Mouse (Mus musculus): ENCODE measurements at regions not wholly inside any gene's neighbourhood (a gene's known extent, or its start where the extent isn't known, plus 50 kb on each side); places are given as distances from the start of the nearest gene placed in this dataset.

DNA sequence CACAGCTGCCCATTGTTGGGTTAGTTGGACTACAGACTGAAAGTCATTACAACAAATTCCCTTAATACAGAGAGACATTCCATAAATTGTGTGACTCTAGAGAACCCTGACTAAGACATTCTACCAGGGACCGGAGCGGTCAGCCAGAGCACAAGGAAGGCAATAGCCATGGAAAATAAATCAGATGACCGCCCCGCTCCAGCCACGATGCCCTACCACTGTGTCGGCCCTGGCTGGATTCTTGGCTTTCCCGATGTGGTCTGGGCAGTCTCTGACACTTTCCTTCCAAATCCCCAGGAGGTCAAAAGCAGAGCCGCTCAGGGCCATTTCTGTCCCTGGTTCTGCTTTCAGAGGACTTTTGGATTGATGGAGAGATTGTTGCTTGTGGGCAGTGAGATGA, 57.8 kb downstream of the Lsm3 start:
- DNase-seq (ENCODE audit: low read depth, low spot score), result no peak

DNA sequence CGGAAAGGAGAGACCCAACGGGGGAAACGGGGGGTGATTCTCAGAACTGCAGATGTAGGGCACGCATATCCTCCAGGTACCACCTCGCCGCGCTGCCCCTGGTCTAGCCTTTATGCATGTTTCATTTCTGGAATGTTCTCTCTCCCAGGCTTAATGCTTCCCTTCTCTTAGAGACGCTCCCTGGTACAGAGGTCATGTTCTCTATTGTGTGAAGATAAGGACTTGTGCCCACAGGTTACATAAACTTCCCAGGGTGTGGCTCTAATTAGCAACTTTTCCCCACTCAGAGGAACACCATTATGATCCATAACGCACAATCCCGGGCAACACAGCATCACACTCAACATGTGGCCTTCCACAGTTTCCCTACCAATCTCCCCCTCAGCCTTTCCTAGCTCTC, 58.7 kb downstream of the Lsm3 start:
- no peak for DNase-seq (ENCODE audit: low read depth, low spot score)

DNA sequence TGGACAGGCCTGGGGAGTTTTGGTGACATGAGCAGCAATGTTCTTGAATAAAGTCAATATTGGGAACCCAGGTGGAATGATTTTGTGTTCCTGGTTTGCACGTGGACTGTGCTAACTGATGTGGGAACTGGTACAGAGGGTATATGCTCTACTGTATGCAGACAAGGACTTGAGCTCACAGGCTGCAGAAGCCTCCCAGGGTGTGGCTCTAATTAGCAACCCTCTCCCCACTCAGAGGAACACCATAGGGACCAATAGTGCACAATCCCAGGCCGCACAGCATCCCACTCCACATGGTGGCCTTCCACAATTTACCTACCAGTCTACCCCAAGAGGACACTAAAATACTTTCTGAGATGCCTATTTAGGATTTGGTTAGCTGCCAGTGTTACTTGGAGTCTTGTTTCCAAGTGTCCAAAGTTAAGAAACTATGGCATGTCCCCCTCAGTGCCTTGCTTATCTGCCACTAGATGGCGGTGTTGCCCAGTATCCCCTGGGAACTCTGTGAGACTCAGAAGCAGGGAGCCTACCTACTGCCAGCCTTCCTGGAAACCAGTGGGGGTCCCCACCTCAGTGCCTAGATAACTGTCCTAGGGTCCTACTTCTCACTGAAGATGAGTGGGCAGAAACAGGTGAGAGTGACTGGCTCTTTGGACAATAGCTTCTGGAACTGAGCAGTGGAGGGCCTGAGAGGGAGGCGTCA, 60.1 kb downstream of the Lsm3 start:
- peak; percentile 70 for DNase-seq (ENCODE audit: low read depth, low spot score)

DNA sequence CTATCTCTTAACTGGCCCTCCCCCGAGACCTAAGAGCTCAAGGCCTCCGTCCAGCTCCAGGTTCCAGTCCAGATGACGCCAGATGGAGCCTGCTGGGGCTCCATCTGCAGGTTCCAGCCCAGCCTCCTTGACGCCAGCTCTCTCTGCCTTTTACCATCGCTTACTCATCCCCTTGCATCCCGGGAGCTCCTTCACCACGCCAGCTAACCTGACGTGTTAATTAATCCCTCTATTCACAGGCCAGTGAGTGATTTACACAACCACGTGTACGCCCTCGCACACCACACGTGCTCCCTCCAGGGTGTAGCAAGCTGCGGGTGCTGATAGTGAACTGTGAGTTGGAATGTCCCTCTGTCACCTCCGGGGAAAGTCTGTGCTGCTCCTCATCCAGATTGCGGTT, 61.2 kb downstream of the Lsm3 start:
- DNase-seq (ENCODE audit: low read depth, low spot score), result no peak

DNA sequence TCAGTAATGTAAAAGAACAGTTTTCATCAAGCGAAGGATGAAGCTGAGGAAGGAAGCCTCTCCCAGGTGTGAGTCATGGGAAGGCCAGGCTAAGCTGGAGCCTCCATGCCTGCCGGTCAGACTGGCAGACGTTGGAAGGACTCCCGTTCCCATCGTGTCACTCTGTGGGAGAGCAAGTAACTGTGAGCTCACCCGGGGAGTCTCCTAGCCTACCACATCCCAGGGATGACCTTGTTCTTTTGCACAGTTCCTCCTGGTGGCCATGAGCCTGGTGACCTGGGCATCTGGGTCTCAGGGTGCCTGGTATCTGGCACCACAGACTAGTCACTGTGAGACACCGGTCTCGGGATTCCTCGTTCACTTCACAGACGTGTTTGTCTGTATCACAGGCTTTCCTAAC, 63.9 kb downstream of the Lsm3 start:
- no peak for DNase-seq (ENCODE audit: low read depth, low spot score)

DNA sequence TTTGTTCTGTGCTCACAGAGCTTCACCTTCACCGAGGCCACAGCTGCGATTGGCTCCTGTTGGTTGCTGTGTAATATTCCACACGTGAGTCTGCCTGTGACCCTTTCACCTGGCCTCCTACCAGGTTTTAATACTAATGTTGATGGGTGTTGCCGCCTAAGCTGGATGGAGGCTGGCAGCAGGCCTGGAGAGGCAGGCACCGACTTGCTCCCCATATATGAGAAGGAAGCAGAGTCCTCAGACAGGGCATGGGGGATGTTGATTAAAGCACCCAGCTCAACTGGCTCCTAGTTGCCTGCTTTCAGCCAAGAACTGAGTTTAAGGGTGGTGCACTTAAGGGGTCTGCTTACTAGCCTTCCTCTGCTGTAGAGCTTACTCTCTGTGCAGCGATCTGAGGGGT, 64.9 kb downstream of the Lsm3 start:
- DNase-seq (ENCODE audit: low read depth, low spot score), result no peak

DNA sequence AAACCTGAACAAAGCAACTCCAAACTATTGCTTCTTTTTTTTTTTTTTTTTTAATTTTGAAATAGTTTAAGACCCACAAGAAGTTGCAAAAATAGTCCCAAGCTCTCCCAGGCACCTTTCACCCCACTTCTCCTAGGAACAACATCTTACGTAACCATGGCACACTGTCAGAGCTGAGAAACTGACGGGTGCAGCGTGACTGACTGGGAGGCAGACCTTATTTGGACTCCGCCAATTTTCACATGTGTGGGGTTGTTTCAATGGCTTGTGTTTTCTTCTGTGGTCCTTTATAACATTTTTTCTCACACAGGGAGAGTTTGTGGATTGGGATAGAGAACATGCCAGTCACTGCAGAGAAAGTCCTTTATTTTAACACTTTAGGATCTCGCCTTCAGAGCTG, 66.6 kb downstream of the Lsm3 start:
- no peak for DNase-seq (ENCODE audit: low read depth, low spot score)

DNA sequence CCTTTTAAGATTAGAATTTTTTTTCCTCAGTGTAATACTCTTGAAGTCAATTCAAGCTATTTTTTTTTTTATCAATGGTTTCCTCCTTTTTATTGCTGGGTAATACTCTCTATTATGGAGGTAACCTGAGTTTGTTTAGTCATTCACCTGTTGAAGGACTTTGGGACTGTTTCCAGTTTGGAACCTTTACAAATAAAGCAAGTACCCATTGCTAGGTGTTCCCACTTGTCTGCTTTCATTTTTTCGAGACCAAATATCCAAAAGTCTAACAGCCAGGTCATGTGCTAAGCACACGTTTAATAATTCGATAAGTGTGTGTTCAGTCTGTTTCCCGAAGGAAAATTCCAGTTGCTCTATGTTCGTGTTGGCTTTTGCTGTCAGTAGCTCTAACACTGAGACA, 67.6 kb downstream of the Lsm3 start:
- no peak for DNase-seq (ENCODE audit: low read depth, low spot score)

DNA sequence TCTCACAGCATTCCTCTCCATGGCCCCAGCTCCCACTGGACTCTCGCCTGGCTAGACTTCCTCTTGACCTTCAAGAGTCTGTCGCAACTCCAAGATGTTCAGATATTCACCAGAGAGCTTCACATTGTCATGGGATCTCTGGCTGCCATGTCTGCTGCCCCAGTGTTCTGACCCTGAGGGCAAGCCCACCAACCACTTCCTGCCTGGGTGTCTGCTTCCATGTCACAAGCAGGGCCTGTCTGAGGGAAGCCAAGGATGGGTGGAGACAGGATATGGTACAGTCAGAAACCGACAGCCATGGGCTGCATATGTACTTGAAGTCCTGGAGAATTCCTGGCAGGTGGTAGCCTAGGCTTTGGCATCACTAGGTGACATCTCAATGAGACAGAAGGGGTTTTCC, 69.8 kb downstream of the Lsm3 start:
- no peak for DNase-seq (ENCODE audit: low read depth, low spot score)

DNA sequence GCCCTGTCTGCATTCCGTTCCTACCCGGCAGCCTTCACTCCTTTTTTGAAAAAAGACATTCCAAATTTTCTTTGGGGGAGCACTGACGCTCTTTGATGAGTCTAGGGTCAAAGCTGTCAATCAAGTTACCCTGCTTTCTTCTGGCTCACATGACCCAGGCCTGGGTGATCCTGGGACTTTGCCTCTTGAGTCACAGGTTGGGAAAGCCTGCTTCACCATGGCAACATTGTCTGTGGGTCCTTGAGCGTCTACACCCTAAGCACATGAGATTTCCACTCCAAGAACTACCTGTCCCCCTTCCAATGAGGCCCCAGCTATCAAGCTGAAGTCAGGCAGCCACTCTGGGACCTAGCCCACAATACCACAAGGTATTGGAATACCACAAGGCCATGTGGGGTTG, 73.5 kb downstream of the Lsm3 start:
- no peak for DNase-seq (ENCODE audit: low read depth, low spot score)

DNA sequence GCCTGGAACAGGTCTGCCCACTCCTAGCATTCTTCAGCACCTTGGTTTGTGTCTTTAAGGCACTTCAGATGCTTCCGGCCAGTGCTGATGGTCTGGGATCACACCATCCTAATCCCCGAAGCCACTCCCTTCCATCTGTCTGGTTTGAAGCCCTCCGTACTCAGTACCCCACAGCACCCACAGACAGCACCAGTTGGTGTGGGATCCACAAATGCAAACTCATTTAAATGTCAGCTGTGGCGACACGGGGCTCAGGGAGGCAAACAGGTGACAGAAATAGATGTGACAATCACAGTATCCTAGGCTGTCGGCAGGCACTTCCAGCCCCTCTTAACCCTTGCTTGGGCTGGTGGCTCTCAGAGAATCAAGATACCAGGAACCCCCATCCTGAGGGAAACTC, 74.7 kb downstream of the Lsm3 start:
- DNase-seq (ENCODE audit: low read depth, low spot score), result no peak

DNA sequence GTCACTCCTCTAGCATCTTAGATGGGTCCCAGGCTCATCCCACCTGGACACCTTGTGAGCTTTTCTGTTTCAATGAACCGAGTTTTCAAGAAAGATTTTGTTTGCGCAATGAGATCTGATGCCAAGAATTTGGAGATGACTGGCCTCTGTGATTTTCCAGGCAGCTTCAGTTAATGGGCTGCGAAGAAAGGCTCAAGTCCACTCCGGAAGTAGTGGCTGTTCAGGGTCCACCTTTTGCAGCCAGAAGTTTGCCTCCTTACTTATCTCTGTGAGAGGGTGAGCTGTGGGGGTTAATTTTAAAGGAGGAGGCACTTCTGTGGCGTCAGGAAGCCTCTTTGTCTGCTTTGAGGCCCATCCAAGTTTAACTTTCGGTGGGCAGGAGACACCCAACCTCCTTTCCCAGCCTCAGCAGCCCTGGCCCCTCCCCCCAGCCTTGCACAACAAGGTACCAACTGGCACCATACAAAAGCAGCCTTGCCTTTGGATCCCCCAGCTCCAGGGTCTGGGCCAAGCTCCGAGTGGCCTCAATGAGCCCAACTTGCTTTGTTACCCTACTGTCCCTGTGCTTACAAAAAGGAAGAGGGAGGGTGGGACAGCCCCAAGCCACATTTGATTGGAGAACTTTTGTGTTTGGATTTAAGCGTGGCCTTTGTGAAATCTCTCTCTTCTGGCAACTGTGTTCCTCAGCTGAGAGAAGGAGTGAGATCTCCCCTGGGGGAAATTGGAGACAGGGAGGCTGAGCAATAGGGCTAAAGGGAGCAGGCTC, 75.3 kb downstream of the Lsm3 start:
- no peak for DNase-seq (ENCODE audit: low read depth, low spot score)

DNA sequence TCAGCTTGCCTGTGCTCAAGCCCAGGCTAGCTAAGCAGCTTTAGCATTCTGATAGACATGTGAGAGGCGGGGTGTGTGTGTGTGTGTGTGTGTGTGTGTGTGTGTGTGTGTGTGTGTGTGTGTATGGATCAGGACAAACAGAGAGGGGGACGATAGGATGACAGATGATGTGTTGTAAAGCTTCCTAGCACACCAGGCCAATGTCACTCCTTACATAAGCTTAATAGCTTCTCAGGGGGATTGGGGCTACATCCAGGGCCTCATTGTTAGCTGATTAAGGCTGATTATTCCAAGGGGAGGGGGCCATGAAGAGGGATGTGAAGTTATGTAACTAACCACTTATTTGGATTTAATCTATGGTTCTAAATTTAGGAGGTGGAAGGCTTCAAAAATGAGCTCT, 76.9 kb downstream of the Lsm3 start:
- DNase-seq (ENCODE audit: low read depth, low spot score), result peak; percentile 80

DNA sequence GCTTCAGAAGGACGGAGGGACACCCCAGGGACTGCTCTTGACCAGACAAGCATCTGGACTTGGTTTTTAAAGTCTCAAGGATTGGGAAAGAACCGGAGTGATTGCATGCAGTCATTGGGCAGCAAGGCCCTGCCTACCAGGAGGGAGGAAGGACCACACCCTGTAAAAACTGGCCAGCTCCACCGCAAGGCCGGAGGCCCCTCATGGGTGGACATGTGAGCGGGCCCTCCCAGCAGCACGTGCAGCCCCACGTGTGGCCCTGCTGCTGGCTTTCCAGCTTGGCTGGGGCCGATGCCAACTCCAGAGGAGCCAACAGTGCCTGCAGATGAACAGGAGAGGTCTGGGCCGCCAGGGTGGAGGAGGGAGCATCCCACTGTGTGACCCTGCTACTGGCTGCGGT, 83.2 kb downstream of the Lsm3 start:
- no peak for DNase-seq (ENCODE audit: low read depth, low spot score)

DNA sequence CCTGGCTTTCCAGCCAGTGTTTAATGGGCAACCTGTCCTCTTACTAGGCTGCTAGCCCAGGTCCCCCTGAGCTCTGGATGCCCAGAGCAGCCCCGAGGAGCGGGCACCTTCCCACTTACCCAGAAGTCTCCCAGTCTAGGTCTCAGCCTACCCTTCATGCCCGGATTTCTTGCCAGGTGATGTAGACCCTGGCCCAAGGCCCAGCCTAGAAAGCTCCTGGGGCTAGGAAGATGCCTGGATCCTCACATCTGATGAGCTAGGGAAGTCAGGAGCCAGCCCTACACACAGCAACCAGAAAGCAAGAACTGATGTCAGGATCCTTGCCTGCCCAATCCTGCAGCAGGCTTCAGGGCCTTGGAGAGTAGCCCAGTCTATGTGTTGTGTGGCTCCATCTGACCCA, 83.7 kb upstream of the Slc6a6 start:
- no peak for DNase-seq (ENCODE audit: low read depth, low spot score)

DNA sequence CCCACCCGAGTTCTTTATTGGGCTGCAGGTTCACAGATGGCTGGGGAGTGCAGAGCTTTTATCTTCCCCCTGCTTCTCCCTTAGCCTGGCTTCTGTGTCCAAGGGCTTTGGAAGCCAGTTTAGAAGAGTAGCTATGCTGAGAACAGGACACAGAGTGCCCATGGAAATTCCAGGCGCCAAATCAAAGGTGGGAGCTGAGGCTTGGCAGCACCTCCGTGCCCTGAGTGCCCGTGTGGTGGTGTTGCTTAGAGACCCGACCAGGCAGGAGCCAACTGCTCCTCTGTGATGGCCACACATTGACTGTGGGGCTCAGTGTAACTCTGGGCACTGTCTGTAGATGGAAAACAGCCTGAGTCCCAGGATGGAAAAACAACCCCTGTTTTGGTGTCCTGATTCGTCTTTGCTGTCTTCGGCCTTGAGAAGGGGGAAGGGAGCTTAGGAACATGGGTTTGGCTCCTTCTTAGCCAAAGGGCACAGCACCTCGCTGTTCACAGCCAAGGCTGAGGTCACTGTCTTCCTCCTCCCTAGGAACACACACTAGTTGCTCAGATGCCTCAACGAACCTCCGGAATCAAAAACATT, 77.1 kb upstream of the Slc6a6 start:
- no peak for DNase-seq (ENCODE audit: low read depth, low spot score)

DNA sequence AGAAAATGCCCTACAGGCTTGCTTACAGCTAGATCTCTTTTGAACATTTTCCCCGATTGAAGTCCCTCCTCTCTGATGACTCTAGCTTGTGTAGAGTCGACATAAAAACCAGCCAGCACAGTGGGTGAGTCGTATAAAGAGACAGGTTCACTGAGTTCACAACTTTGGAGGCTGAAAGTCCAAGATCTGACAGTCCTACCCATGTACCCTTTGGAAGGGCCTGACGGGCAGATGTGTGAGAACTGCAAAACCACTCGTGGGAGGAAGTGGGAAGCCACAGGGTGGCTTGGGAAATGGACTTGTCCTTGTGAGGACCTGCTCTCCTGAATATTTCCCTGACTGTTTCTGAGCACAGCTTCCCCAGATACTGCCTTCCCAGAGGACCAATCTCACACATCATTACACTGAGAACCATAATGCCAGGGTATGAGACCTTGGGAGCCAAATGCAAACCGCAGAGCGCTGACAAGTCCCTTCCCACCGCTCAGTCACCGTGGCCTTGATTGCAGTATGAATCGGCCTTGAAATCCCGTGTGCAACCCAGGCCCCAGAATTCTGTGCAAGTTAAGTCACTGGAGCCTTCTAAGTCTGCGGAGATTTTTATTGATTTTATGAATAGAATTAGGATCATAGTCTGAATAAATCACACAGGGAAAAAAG, 76.1 kb upstream of the Slc6a6 start:
- DNase-seq (ENCODE audit: low read depth, low spot score), result no peak

DNA sequence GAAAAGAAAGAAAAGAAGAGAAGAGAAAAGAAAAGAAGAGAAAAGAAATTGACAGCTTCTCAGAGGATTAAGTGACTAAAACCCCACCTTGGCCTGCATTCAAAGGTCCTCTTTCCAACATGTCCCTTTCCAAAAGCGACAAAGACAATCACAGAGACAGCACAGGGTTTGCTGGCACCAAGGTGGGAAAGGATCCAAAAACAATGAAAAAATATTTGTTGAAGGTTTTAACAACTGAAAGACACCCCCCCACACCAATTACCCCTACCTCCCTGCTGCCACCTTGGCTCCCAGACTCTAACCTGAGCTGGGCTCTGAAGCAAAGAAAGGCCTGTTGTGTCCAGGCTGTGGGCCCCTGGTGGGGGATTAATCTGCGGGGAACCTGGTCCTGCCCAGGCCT, 74.2 kb upstream of the Slc6a6 start:
- no peak for DNase-seq (ENCODE audit: low read depth, low spot score)

DNA sequence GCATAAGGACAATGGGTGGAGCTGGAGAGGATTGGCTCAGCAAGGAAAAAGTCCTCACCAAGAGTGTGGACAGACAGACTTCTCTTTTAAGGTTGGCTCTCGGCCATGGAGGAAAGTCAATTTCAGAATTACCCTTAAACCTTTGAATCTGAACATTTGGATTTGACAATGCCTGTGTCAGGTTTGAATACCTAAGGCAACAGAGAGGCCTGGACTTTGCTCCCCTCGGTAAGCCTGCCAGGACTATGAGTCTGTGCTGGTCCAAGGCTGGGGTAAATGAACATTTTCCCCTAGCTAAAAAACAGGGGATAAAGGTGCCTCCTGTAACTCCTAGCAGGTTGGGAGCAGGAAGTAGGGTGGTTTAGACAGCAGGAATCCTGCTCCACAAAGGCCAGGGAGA, 68.8 kb upstream of the Slc6a6 start:
- no peak for DNase-seq (ENCODE audit: low read depth, low spot score)

DNA sequence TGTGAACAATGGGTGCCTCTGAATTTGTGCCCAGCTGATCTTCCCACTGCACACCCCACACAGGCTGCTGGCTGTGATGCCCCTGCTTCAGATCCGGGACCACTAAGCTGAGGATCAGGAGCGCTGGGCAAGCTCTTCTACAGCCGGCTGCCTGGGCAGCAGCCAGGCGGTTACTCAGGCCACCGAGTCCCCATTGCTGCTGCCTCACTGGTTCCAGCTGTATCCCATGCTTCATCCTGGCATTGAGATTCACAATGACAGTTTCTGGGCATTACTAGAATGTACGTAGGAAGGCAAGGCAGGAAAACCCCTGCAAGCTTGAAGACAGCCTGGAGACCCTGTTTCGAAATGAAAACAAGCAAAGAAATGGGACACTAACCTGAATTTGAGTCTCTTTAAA, 67.3 kb upstream of the Slc6a6 start:
- DNase-seq (ENCODE audit: low read depth, low spot score), result no peak

DNA sequence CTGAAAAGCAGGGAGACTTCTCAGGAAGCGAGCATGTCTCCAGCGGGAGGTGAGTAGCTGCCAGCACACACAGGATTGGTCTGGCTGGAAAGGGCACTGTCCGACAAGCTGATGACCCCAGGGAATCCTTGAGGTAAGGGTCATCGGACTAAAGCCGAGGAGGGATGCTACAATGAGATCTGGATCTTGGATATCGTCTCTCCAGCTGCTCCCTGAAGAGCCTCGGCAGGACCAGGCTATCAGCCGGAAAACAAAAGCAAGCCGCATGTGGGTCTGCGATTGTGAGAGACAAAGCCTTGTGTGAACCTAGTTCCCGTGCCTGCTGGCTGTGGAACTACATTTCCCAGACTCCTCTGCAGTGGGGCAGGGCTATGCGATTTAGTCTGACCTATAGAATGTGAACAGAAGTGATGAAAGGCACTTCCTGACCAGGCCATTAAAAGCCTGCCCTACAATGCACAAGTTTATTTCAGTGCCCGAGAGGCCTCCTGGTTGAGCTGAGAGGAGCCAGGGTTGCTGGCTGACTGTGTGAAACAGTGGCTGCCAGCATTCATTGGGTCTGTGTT, 66.7 kb upstream of the Slc6a6 start:
- DNase-seq (ENCODE audit: low read depth, low spot score), result no peak

DNA sequence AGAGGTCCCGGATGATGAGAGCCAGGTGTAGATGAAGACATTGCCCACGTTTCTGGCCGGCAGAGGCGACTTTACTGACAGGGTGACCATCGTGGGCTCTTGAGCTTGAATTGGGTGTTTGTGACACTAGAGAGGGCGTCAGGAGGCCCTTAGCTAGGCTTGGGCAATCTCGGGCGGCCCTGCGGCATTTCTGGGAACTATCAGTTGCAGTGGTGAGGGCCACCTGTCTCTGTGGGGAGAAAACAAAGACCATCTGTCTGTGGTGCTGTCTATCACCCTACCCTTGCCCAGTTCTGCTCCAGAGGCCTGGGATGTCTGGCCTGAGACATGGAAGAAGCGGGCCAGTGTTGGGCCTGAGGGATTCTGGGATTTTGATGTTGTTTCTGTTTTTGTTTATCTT, 66.2 kb upstream of the Slc6a6 start:
- no peak for DNase-seq (ENCODE audit: low read depth, low spot score)
